Mouse (Mus musculus) erythroid progenitor cell, adult 5-6 weeks (primary cell): ENCODE results near the gene Brsk2. TPM values are rescaled to one million over a fixed set of nuclear protein-coding genes. Genes with fewer than 3 reads are reported as not detected.
"Not testable (repeated sequence)": the region's sequence is repeated elsewhere in the genome, so short reads cannot be mapped to it uniquely, and the experiment has no call there.

Experiments used
- ATAC-seq: replicated peaks from 2 replicates; pipeline ENCODE4 v1.8.0; 2016; ENCODE audit warnings: moderate number of reproducible peaks, mild to moderate bottlenecking, moderate TSS enrichment, inconsistent platforms; ENCODE audit not compliant: poor library complexity, low FRiP score, severe bottlenecking
- total RNA-seq, 2 experiments: library from RNA; stranded (forward) in 1 of 2; stranded (reverse) in 1 of 2; fragments of 150-400 nt in 1 of 2; fragments of 186-747, 209-891 nt in 1 of 2; gene quantifications; 2 replicates each; pipeline versions ENCODE4 v1.2.3 to v1.2.4; 2015 to 2017; ENCODE audit warnings: low replicate concordance in 2 of 2

Gene Brsk2
- total RNA-seq (2015; ENCODE audit: low replicate concordance) (not detected in 2 replicates), total RNA-seq (2017; ENCODE audit: low replicate concordance) (0.26 TPM in 1 of 2 replicates, not detected in the other)

DNA sequence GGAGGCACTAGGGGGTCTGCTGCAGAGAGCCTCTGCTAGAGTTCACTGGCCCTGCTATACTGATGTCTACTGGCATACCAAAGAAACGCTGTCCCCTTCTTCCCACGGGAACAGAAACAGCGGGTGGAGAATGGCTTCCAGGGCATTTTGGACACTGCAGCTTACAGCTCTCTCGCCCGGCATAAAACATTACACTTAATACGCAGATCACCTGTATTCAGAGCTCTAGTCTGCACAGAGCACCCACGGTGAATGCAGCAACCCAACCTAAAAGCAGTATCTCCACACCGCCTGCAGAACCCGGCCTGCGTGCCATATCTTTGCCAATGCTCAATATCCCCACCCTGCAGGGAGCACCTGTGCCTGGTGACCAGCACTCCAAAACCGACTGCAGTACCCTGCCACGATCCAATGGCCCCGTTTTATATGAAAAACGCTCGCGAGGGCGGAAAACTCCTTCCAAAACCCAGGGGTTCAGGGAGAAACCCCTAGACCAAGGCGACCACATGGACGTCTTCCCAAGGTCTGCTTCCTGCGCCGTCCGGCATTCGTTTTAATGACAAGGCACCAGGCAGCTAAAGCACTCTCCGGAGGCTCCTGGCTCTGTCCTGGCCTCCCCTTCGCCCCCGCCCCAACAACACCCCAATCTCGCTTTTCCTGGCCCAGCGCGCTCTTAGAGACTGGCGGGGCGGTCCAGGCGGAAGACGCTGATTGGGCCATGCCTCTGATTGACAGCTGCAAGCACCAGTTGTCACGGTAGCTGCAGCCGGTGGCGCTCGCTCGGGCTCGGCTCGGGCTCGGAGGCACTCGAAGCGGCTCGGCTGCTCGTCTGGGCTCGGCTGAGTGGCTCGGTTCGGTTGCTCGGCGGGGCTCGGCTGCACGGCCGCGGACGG is at the start of gene Brsk2:
TSS of gene Brsk2 (plus strand) at position 846 of the 893 bp plus-strand sequence.
- 0 out of 2 replicates have a peak, but pooled peaks have one; percentile 28 for ATAC-seq

GRCm38 (mm10) chr7:141901825-141902224 is 47.7 kb upstream of the Brsk2 start:
- peak; percentile 37 for ATAC-seq

GRCm38 (mm10) chr7:141902269-141902729 is 47.3 kb upstream of the Brsk2 start:
- peak; percentile 90 for ATAC-seq

- no peak for ATAC-seq
Observed at GRCm38 (mm10) chr7:141902791-141903190, 46.8 kb upstream of the Brsk2 start.

DNA sequence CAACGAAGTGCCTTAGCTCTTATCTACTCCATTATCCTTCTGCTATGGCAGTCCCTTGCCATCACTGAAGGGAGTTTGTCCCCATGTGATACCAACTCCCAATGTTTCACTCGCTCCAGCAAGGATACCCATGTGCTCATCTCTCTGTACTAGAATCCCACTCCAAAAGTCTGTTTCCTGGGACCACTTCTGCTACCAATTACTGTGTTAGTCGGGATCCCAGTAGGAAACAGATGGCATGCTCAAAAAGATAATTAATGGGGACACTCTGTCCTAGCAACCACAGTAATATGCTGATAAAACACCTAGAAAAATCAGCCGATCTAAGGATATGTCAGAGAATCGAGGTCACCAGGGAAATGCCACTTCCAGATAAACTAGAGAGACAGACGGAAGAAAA is 41.0 kb upstream of the Brsk2 start:
- ATAC-seq = no peak

GRCm38 (mm10) chr7:141911305-141911704 is 38.2 kb upstream of the Brsk2 start:
- no peak for ATAC-seq

- ATAC-seq = no peak
Observed at GRCm38 (mm10) chr7:141918407-141918806, 31.1 kb upstream of the Brsk2 start, which contains the start of gene Tollip. Gene Tollip (minus strand): TSS chr7:141918507.

DNA sequence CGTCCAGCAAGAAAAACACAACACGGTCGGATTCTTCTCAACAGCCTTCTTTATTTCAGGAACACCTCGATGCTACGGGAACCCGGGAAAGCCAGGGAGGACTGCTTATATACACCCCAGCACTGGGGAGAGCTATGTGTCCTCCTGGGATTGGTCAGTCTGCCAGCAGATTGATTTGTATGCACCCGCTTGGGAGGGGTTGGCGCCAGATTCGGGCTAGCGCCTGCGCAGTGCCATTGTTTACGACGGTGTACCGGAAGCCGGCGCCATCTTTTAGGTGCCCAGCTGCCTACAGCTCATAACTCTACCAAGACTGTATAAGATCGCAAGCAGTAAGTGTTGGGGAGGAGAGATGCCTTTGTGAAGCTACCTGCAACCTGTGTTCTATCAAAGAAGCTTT is 25.4 kb upstream of the Brsk2 start:
- not testable (repeated sequence) for ATAC-seq

DNA sequence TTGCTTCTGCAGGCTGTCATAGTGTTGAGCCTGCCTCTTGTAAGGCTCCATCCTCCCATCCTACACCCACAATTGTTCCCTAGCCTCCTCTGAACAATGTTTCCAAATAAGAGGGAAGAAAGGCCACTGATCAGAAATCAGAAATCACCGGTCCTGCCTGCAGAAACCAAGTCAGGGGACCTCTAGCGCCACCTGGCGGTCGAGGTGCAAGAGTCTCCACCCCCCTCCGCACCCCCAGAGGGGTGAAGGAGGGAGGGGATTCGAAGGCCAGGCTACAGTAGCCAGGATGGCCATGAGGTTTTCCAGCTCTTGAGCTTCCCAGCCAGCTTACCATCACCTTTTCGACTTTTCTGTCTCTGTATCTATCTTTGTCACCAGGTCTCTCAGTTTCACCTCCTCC is 24.6 kb upstream of the Brsk2 start:
- peak; percentile 66 for ATAC-seq

GRCm38 (mm10) chr7:141928642-141929041 is 20.9 kb upstream of the Brsk2 start:
- ATAC-seq = no peak

- no peak for ATAC-seq
Observed at GRCm38 (mm10) chr7:141934128-141934898, 15.2 kb upstream of the Brsk2 start.

GRCm38 (mm10) chr7:141934951-141935350 is 14.6 kb upstream of the Brsk2 start:
- no peak for ATAC-seq

- ATAC-seq = no peak
Observed at GRCm38 (mm10) chr7:141943444-141943843, 6.1 kb upstream of the Brsk2 start.

- ATAC-seq = no peak
Observed at GRCm38 (mm10) chr7:141945927-141946326, 3.6 kb upstream of the Brsk2 start.

DNA sequence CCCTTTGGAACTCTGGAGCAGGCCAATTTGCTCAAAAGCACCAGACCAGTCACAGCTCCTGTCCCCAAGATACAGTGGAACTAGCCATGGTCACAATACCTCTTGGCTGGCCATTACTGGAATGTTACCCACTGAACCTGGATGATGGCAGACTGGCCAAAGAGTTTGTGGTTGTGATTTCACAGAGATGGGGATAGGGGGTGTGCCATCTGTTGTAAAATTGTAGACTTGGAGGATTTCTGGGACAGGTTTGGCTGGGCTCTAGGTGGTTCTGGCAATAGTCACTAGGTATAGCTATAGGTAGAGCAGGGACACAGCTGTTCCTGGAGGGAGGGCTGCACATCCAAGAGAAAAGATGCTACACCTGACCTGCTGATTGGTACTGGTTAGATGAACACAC is 2.0 kb upstream of the Brsk2 start:
- no peak for ATAC-seq

DNA sequence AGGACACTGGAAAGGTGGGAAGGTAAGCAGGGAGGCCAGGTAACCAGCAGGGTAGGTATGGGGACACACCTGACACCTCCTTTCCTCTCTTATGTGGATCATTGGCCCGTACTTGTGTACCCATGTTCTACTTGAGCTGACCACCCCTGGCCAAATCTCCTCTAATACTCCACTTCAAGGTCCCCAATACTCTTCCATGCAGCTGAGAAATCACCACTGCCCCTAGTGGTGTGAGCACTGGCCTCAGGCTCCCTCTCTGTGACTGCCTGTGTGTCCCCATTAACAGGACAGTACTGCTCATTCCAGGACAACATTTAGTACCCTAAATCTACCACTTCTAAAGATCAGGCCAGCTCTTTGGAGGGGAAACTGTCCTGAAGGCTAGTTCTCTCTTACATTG is 1.5 kb upstream of the Brsk2 start:
- ATAC-seq = no peak

GRCm38 (mm10) chr7:141949799-141950103 is 200 bp downstream of the Brsk2 start:
- ATAC-seq = no peak

DNA sequence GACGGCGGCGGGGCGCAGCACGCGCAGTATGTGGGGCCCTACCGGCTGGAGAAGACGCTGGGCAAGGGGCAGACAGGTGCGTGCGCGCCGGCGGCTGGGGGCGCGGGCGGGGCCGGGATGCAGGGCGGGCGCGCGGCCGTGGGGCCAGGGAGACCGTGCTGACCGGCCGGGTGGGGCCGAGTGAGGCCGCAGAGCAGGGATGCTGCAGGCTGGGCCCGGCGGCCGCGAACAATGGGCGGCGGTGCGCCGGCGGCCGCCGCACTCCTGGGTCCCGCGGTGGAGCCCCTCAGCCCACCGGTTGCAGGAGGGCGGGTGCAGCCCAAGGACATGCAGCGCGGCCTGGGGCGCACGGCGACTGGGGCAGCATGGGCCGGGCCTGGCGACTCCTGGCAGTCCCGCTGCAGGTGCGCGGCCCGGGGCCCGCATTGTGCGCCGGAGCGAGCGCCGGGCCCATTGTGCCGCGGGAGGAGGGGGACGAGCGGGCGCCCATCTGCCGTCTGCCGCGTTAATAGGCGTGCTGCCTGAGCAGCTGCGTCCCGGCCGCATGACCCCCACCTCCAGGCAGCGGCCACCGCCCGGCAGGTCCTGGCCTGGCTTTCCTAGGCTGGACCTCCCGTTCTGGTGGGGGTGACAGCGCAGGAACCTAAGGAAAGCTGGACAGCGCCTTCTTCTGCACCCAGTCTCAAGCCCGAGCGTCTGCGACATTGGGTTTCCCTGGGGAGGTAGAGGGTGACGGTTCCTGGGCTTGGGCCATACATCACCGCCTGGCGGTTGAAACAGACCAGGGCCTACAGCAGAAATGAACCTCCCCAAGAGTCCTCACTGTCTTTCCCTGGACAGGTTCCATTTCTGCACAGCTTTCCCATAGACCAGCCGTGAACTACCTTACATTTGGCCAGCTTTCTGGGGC is 808 bp downstream of the Brsk2 start:
- no peak for ATAC-seq

GRCm38 (mm10) chr7:141951821-141952220 is 2.3 kb downstream of the Brsk2 start:
- ATAC-seq = no peak

DNA sequence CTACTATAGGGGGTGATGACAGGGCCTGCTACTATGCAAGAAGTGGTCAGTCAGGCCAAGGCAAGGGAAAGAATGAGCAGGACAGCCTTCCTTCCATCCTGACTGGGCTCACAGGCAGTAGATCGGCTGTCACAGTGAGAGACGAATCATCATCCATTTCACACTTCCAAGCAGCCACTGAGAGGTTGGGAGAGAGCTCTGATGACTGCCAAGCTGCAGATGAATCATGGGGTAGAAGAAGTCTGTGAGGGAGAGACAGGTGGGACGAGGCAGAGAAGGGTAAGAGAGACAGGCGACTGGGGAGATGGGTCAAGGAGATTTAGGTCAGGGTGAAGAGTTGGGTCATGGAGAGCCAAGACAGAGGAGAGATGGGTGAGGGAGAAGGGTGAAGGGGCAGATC is 3.4 kb downstream of the Brsk2 start:
- ATAC-seq = no peak
